Mouse (Mus musculus) spleen, adult 18-20 months (tissue): Measurements from ENCODE around the gene Slk.

Experiments used
- DNase-seq, 2 experiments: peaks; one replicate each; pipeline ENCODE4 v3.0.0; 2022; ENCODE audit warnings: mixed read lengths in 2 of 2

The Slk gene

GRCm38 (mm10) chr19:47579225-47579787 is at the start of gene Slk:
Slk (plus strand) TSS chr19:47579678.
- peak; percentile 69 to 80 for DNase-seq

- DNase-seq: no peak
Measured at GRCm38 (mm10) chr19:47531309-47531708, 48.2 kb upstream of the Slk start.

- no peak for DNase-seq
Measured at GRCm38 (mm10) chr19:47532449-47532848, 47.0 kb upstream of the Slk start.

- DNase-seq: no peak
Measured at GRCm38 (mm10) chr19:47534131-47534530, 45.3 kb upstream of the Slk start.

- DNase-seq: peak; percentile 97 to 99
Measured at GRCm38 (mm10) chr19:47536521-47537299, 42.8 kb upstream of the Slk start.

GRCm38 (mm10) chr19:47537300-47537792 is 42.1 kb upstream of the Slk start, which contains the start of gene Stn1:
Stn1 (minus strand) TSS chr19:47537507.
- no peak for DNase-seq

GRCm38 (mm10) chr19:47537879-47538278 is 41.6 kb upstream of the Slk start:
- no peak for DNase-seq

GRCm38 (mm10) chr19:47538801-47539200 is 40.7 kb upstream of the Slk start:
- DNase-seq: peak; percentile 46 to 61

GRCm38 (mm10) chr19:47542441-47542840 is 37.0 kb upstream of the Slk start:
- no peak for DNase-seq

- DNase-seq: no peak
Measured at GRCm38 (mm10) chr19:47545055-47545454, 34.4 kb upstream of the Slk start.

GRCm38 (mm10) chr19:47545528-47545927 is 34.0 kb upstream of the Slk start:
- no peak for DNase-seq

- DNase-seq: no peak
Measured at GRCm38 (mm10) chr19:47548432-47549076, 30.9 kb upstream of the Slk start.

- no peak for DNase-seq
Measured at GRCm38 (mm10) chr19:47549174-47549573, 30.3 kb upstream of the Slk start.

GRCm38 (mm10) chr19:47549584-47549983 is 29.9 kb upstream of the Slk start:
- no peak for DNase-seq

GRCm38 (mm10) chr19:47559145-47559544 is 20.3 kb upstream of the Slk start:
- no peak for DNase-seq

- DNase-seq: no peak
Measured at GRCm38 (mm10) chr19:47559751-47560512, 19.5 kb upstream of the Slk start.

- DNase-seq: no peak
Measured at GRCm38 (mm10) chr19:47560544-47561161, 18.8 kb upstream of the Slk start.

- DNase-seq: no peak
Measured at GRCm38 (mm10) chr19:47561996-47562441, 17.5 kb upstream of the Slk start.

- DNase-seq: no peak
Measured at GRCm38 (mm10) chr19:47563715-47564114, 15.8 kb upstream of the Slk start.

GRCm38 (mm10) chr19:47565031-47565654 is 14.3 kb upstream of the Slk start:
- no peak for DNase-seq

GRCm38 (mm10) chr19:47565994-47566393 is 13.5 kb upstream of the Slk start:
- no peak for DNase-seq

- DNase-seq: no peak
Measured at GRCm38 (mm10) chr19:47570042-47570441, 9.4 kb upstream of the Slk start.
